Mouse (Mus musculus) cortical plate, adult 2 months (tissue): ENCODE measurements around the gene Prm2.

Source experiments
- CTCF ChIP-seq: fragments of 200-500 bp; IDR thresholded peaks from 2 replicates; pipeline ENCODE4 v1.5.1; 2011; ENCODE audit warnings: mild to moderate bottlenecking, control low read depth, low read length; ENCODE audit not compliant: insufficient read depth; ENCODE audit errors: extremely low read depth
- POLR2A ChIP-seq: fragments of 200-500 bp; IDR thresholded peaks from 2 replicates; pipeline ENCODE4 v1.6.1; 2011; ENCODE audit warnings: mild to moderate bottlenecking, low read length, control low read depth; ENCODE audit not compliant: insufficient read depth; ENCODE audit errors: extremely low read depth

GRCm38 (mm10) chr16:10837903-10838302, 42.0 kb upstream of the Prm2 start:
- TF ChIP-seq CTCF, result no peak
- no peak for TF ChIP-seq POLR2A
